Mouse (Mus musculus) heart, adult 10 weeks (tissue): ENCODE data around the gene Trim10. TPM values are rescaled to one million over a fixed set of nuclear protein-coding genes. Genes with fewer than 3 reads are reported as not detected.

Experiments used
- polyA plus RNA-seq: library from polyadenylated mRNA; stranded (reverse); fragments of 350-450 nt; fragmentation: Illumina TruSeq; extraction: RNeasy Lipid Tissue Mini Kit (QIAGEN cat#74804); gene quantifications from one replicate; pipeline ENCODE4 v1.2.3, GENCODE M21; 2014; ENCODE audit warnings: low read depth, low replicate concordance

The Trim10 gene
- 0.18 TPM for polyA plus RNA-seq

GRCm38 (mm10) chr17:36869284-36869954, at the start of gene Trim10:
Gene Trim10 (plus strand): TSS chr17:36869574.

GRCm38 (mm10) chr17:36836874-36837647, 32.3 kb upstream of the Trim10 start, which contains the start of gene Trim26:
Gene Trim26 (plus strand): TSS chr17:36837134.

GRCm38 (mm10) chr17:36866719-36867527, 2.5 kb upstream of the Trim10 start, which contains the start of gene Trim15:
Gene Trim15 (minus strand): TSS chr17:36867210.

GRCm38 (mm10) chr17:36890073-36890903, 20.9 kb downstream of the Trim10 start, which contains the start of gene Trim40:
Gene Trim40 (minus strand): TSS chr17:36890123.

GRCm38 (mm10) chr17:36897552-36898205, 28.3 kb downstream of the Trim10 start, which contains the start of gene Trim31:
Gene Trim31 (plus strand): TSS chr17:36898118.

Other genes starting within 250 kb of the Trim10 start
- gene H2-M9, start 226.9 kb upstream of the Trim10 start, polyA plus RNA-seq, result not detected
- gene H2-M1, start 197.4 kb upstream of the Trim10 start, polyA plus RNA-seq, result not detected
- not detected for gene H2-M10.5, start 96.7 kb upstream of the Trim10 start, polyA plus RNA-seq
- gene H2-M10.6, start 57.4 kb upstream of the Trim10 start, polyA plus RNA-seq, result not detected
- 19.2 TPM for gene Trim26, start 32.4 kb upstream of the Trim10 start, polyA plus RNA-seq
- not detected for gene Trim15, start 2.4 kb upstream of the Trim10 start, polyA plus RNA-seq
- 0.29 TPM for gene Trim40, start 20.5 kb downstream of the Trim10 start, polyA plus RNA-seq
- gene Trim31, start 28.5 kb downstream of the Trim10 start, polyA plus RNA-seq, result not detected
- 0.52 TPM for gene Rnf39, start 73.3 kb downstream of the Trim10 start, polyA plus RNA-seq
- gene Ppp1r11, start 82.2 kb downstream of the Trim10 start, polyA plus RNA-seq, result 96.5 TPM
- gene Znrd1, start 89.0 kb downstream of the Trim10 start, polyA plus RNA-seq, result 44.0 TPM
- 29.8 TPM for gene Znrd1as, start 89.0 kb downstream of the Trim10 start, polyA plus RNA-seq
- 1.2 TPM for gene 2410137M14Rik, start 111.7 kb downstream of the Trim10 start, polyA plus RNA-seq
- gene H2-M5, start 120.0 kb downstream of the Trim10 start, polyA plus RNA-seq, result 0.55 TPM
- 3.7 TPM for gene Zfp57, start 131.6 kb downstream of the Trim10 start, polyA plus RNA-seq
- not detected for gene Mog, start 153.8 kb downstream of the Trim10 start, polyA plus RNA-seq
- gene Gabbr1, start 176.4 kb downstream of the Trim10 start, polyA plus RNA-seq, result 13.1 TPM
- not detected for gene Olfr90, start 218.9 kb downstream of the Trim10 start, polyA plus RNA-seq
- gene Olfr91, start 228.7 kb downstream of the Trim10 start, polyA plus RNA-seq, result not detected